Mouse (Mus musculus): ENCODE data around the gene Als2cr12.
A peak's percentile ranks its signal among the peaks of the same experiment; 100 is the strongest.
"Not testable (repeated sequence)": the region's sequence is repeated elsewhere in the genome, so short reads cannot be mapped to it uniquely, and the experiment has no call there.

Als2cr12 gene

GRCm38 (mm10) chr1:58717589-58718270 is 21.9 kb upstream of the Als2cr12 start:
- no peak for DNase-seq

GRCm38 (mm10) chr1:58716883-58717220 is 21.1 kb upstream of the Als2cr12 start:
- no peak for DNase-seq

- DNase-seq, result peak; percentile 30
These were observed 20.5 kb upstream of the Als2cr12 start for GRCm38 (mm10) chr1:58716162-58716882.

GRCm38 (mm10) chr1:58715536-58715935 is 19.7 kb upstream of the Als2cr12 start:
- no peak for DNase-seq

GRCm38 (mm10) chr1:58714361-58714760 is 18.6 kb upstream of the Als2cr12 start:
- DNase-seq, result no peak

- peak; percentile 77 for DNase-seq
These were observed 18.1 kb upstream of the Als2cr12 start for GRCm38 (mm10) chr1:58713893-58714231.

- peak; percentile 77 for DNase-seq
These were observed 17.5 kb upstream of the Als2cr12 start for GRCm38 (mm10) chr1:58713081-58713892.

GRCm38 (mm10) chr1:58712076-58713061 is 16.6 kb upstream of the Als2cr12 start:
- DNase-seq, result peak; percentile 69

- DNase-seq, result peak; percentile 86
These were observed 15.7 kb upstream of the Als2cr12 start, which contains the start of gene Cflar for GRCm38 (mm10) chr1:58711365-58712016. Gene Cflar, plus strand, starts transcription at chr1:58711508.

GRCm38 (mm10) chr1:58710711-58711364 is 15.0 kb upstream of the Als2cr12 start:
- peak; percentile 27 for DNase-seq

- not testable (repeated sequence) for DNase-seq
These were observed 14.3 kb upstream of the Als2cr12 start for GRCm38 (mm10) chr1:58710043-58710442.

- not testable (repeated sequence) for DNase-seq
These were observed 4.9 kb upstream of the Als2cr12 start for GRCm38 (mm10) chr1:58700580-58701162.

- no peak for DNase-seq
These were observed 4.2 kb upstream of the Als2cr12 start for GRCm38 (mm10) chr1:58699988-58700387.

GRCm38 (mm10) chr1:58698781-58699180 is 3.0 kb upstream of the Als2cr12 start:
- no peak for DNase-seq

GRCm38 (mm10) chr1:58697607-58698006 is 1.8 kb upstream of the Als2cr12 start:
- not testable (repeated sequence) for DNase-seq

- no peak for DNase-seq
These were observed 2.1 kb downstream of the Als2cr12 start for GRCm38 (mm10) chr1:58693696-58694095.

- not testable (repeated sequence) for DNase-seq
These were observed 4.1 kb downstream of the Als2cr12 start for GRCm38 (mm10) chr1:58691718-58692117.

GRCm38 (mm10) chr1:58690834-58691488 is 4.8 kb downstream of the Als2cr12 start:
- DNase-seq, result peak; percentile 48

- DNase-seq, result peak; percentile 9
These were observed 5.6 kb downstream of the Als2cr12 start for GRCm38 (mm10) chr1:58690006-58690744.

All from kidney, adult 18-20 months (tissue).